Comparison of ENCODE assay signal across 21 mouse cellular contexts in the genomic region with DNA sequence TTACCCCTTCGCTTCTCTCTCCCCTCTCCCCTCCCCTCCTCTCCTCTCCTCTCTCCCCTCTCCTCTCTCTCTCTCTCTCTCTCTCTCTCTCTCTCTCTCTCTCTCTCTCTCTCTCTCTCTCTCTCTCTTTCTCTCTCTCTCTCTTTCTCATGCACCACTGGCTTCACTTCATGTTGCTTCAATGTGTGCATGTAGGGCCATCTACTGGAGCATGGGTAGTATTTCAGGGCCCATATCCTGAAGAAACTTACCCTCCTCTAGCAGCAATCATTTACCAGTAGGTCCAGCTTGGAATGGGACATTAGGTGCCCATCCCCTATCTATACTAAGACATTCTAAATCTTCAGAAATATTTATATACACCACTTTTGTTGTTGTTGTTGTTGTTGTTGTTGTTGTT. TPM values are rescaled to one million over a fixed set of nuclear protein-coding genes. Genes with fewer than 3 reads are reported as not detected.
DNase-seq lines count a peak whose midpoint lies in the region; ATAC-seq and TF ChIP-seq lines count a peak whose summit lies in the region.
"Had no signal": no experiment of that assay in that cellular context is flagged by ENCODE, and none has a peak within 500 bp of the region (broad histone marks: within the 10 kb centered on the region; RNA-seq: fewer than 3 reads in every experiment).

No protein-coding gene starts in this region.

- intact Hi-C loops in heart, adult 2 months (cut with DNase I), result no loop called here
- intact Hi-C loops in heart, postnatal 25 days (cut with DNase I), result no loop called here

- WGBS in heart, adult 2 months, result 63% methylated on average over 1 of the region's 1 CpGs
- WGBS in liver, adult 2 months, result 92% methylated on average over 1 of the region's 1 CpGs
- WGBS in liver, embryonic 11.5 days, result 77% methylated on average over 1 of the region's 1 CpGs

- no peaks in the 10 kb centered on the region for H3K79me2 ChIP-seq in heart, adult 2 months (replicated peaks; ENCODE audit: control insufficient read depth, insufficient read depth, low read length)
- H3K79me2 ChIP-seq in liver, adult 2 months (ENCODE audit: control insufficient read depth, insufficient read depth, low read length), result no peaks in the 10 kb centered on the region

- H3K27me3 ChIP-seq in heart, adult 2 months (ENCODE audit: control insufficient read depth, insufficient read depth, low read length), result no peaks in the 10 kb centered on the region
- H3K27me3 ChIP-seq in liver, adult 2 months (ENCODE audit: control insufficient read depth, insufficient read depth, low read length), result no peaks in the 10 kb centered on the region
- H3K27me3 ChIP-seq in liver, embryonic 11.5 days (replicated peaks; ENCODE audit: control insufficient read depth, insufficient read depth, low read length), result no peaks in the 10 kb centered on the region
- no peaks in the 10 kb centered on the region for H3K27me3 ChIP-seq in E14TG2a.4 (ENCODE audit: insufficient read depth, low read length)
- H3K27me3 ChIP-seq: midbrain, embryonic 12.5 days had no signal

- no peak overlapping the region for H3K9ac ChIP-seq in heart, adult 2 months (ENCODE audit: low read depth, low read length)
- no peak overlapping the region for H3K9ac ChIP-seq in liver, adult 2 months (ENCODE audit: low read depth, low read length)
- no peak overlapping the region for H3K9ac ChIP-seq in liver, embryonic 11.5 days (ENCODE audit: low read depth, low read length)
- H3K9ac ChIP-seq: midbrain, embryonic 12.5 days had no signal

- TF ChIP-seq CTCF in heart, adult 2 months (IDR thresholded peaks at IDR 0.05), result peak; percentile 20; the same call in 1 of the 2 replicates
- TF ChIP-seq CTCF in liver, adult 2 months (IDR thresholded peaks at IDR 0.05; ENCODE audit: low read depth, low read length), result no peak
- TF ChIP-seq CTCF in E14TG2a.4 (conservative IDR thresholded peaks at IDR 0.05; ENCODE audit: low read length), result peak; percentile 10; the same call in 1 of the 2 replicates

- no peak overlapping the region for H3K27ac ChIP-seq in heart, adult 2 months
- H3K27ac ChIP-seq in liver, adult 2 months (replicated peaks; ENCODE audit: insufficient read depth, low read depth, low read length), result no peak overlapping the region
- no peak overlapping the region for H3K27ac ChIP-seq in liver, embryonic 11.5 days (ENCODE audit: low read depth, low read length)
- H3K27ac ChIP-seq: midbrain, embryonic 12.5 days had no signal

- H3K9me3 ChIP-seq in liver, embryonic 11.5 days (ENCODE audit: control insufficient read depth, low read length), result no peaks in the 10 kb centered on the region
- H3K9me3 ChIP-seq in E14TG2a.4 (ENCODE audit: low read length), result no peaks in the 10 kb centered on the region
- H3K9me3 ChIP-seq: midbrain, embryonic 12.5 days had no signal

- no peak for ATAC-seq in liver, embryonic 11.5 days (replicated peaks; ENCODE audit: low FRiP score)
- ATAC-seq: intestine, embryonic 16.5 days had no signal

- H3K4me2 ChIP-seq in liver, embryonic 11.5 days, result no peak overlapping the region
- H3K4me2 ChIP-seq: heart, embryonic 11.5 days; midbrain, embryonic 12.5 days had no signal

- no peak for TF ChIP-seq EP300 in heart, adult 2 months (IDR thresholded peaks at IDR 0.05; ENCODE audit: insufficient read depth, low read depth, low read length)

- H3K4me3 ChIP-seq in heart, adult 2 months, result no peak overlapping the region
- no peak overlapping the region for H3K4me3 ChIP-seq in liver, adult 2 months (ENCODE audit: insufficient read depth, low read depth, low read length)
- no peak overlapping the region for H3K4me3 ChIP-seq in liver, embryonic 11.5 days (ENCODE audit: low read depth, low read length)
- no peak overlapping the region for H3K4me3 ChIP-seq in E14TG2a.4 (replicated peaks; ENCODE audit: low read length)
- H3K4me3 ChIP-seq: midbrain, embryonic 12.5 days had no signal

- no peaks in the 10 kb centered on the region for H3K4me1 ChIP-seq in heart, adult 2 months (ENCODE audit: control insufficient read depth, insufficient read depth, low read length)
- H3K4me1 ChIP-seq in liver, adult 2 months (ENCODE audit: control insufficient read depth, insufficient read depth, low read length), result no peaks in the 10 kb centered on the region
- H3K4me1 ChIP-seq in liver, embryonic 11.5 days (replicated peaks; ENCODE audit: control insufficient read depth, insufficient read depth, low read length), result no peaks in the 10 kb centered on the region
- no peaks in the 10 kb centered on the region for H3K4me1 ChIP-seq in E14TG2a.4 (replicated peaks; ENCODE audit: low read depth, low read length)
- H3K4me1 ChIP-seq: midbrain, embryonic 12.5 days had no signal

- DNase-seq in heart, adult 2 months, result no peak
- DNase-seq in heart, postnatal 25 days (ENCODE audit: low spot score), result no peak
- peak; percentile 0 for DNase-seq in liver, adult 2 months (ENCODE audit: extremely low read depth, low read depth, low spot score)
- DNase-seq in liver, embryonic 11.5 days (ENCODE audit: low spot score), result no peak
- DNase-seq in embryo, embryonic 11 days, result peak; percentile 2
- no peak for DNase-seq in ovary, adult 18-20 months (ENCODE audit: low spot score)
- DNase-seq: cerebellum, adult 11-12 months; gastrocnemius, postnatal 25 days; kidney, postnatal 4 days; lung, postnatal 4 days; right cerebral cortex, postnatal 14 days; thymus, postnatal 36 days had no signal

- TF ChIP-seq POLR2A in heart, adult 2 months (IDR thresholded peaks at IDR 0.05; ENCODE audit: insufficient read depth, low read depth, low read length), result no peak
- TF ChIP-seq POLR2A in liver, adult 2 months (IDR thresholded peaks at IDR 0.05; ENCODE audit: extremely low read depth, insufficient read depth, low read length), result no peak

- H3K36me3 ChIP-seq in heart, adult 2 months (ENCODE audit: control insufficient read depth, insufficient read depth, low read length), result no peaks in the 10 kb centered on the region
- H3K36me3 ChIP-seq in liver, adult 2 months (ENCODE audit: control insufficient read depth, insufficient read depth, low read length), result no peaks in the 10 kb centered on the region
- no peaks in the 10 kb centered on the region for H3K36me3 ChIP-seq in liver, embryonic 11.5 days (ENCODE audit: control insufficient read depth, insufficient read depth, low read length)
- H3K36me3 ChIP-seq in E14TG2a.4 (ENCODE audit: insufficient read depth, low read length), result no peaks in the 10 kb centered on the region
- H3K36me3 ChIP-seq: midbrain, embryonic 12.5 days had no signal

RNA-seq across cellular contexts. Expression of gene Olfr675, which starts 5.7 kb away (rescaled TPM):
- not detected for total RNA-seq in heart, adult 2 months (2021)
- not detected in 2 replicates for polyA plus RNA-seq in heart, adult 2 months (2012; rRNA removed)
- total RNA-seq in heart, postnatal 25 days (2021), result not detected
- not detected in 2 replicates for total RNA-seq in liver, adult 2 months (2014; rRNA removed)
- not detected in 2 replicates for polyA plus RNA-seq in liver, adult 2 months (2012; rRNA removed)
- polyA plus RNA-seq in liver, embryonic 11.5 days (2014; fragmentation: Nextera tagmentation; extraction: Ambion mirVana), result not detected in 2 replicates
- total RNA-seq: common myeloid progenitor, adult 5-6 weeks; gastrocnemius, postnatal 25 days; hematopoietic stem cell, adult 5-6 weeks had no signal
- polyA plus RNA-seq: heart, embryonic 11.5 days; intestine, embryonic 16.5 days; limb, embryonic 11.5 days; liver, embryonic 16.5 days; midbrain, embryonic 12.5 days; testis, adult 2 months had no signal

RNA-seq across cellular contexts. Expression of gene Olfr676, which starts 10.0 kb away (rescaled TPM):
- total RNA-seq in heart, adult 2 months (2021), result not detected
- not detected in 2 replicates for polyA plus RNA-seq in heart, adult 2 months (2012; rRNA removed)
- not detected for total RNA-seq in heart, postnatal 25 days (2021)
- not detected in 2 replicates for total RNA-seq in liver, adult 2 months (2014; rRNA removed)
- not detected in 2 replicates for polyA plus RNA-seq in liver, adult 2 months (2012; rRNA removed)
- not detected in 2 replicates for polyA plus RNA-seq in liver, embryonic 11.5 days (2014; fragmentation: Nextera tagmentation; extraction: Ambion mirVana)
- total RNA-seq: common myeloid progenitor, adult 5-6 weeks; gastrocnemius, postnatal 25 days; hematopoietic stem cell, adult 5-6 weeks had no signal
- polyA plus RNA-seq: heart, embryonic 11.5 days; intestine, embryonic 16.5 days; limb, embryonic 11.5 days; liver, embryonic 16.5 days; midbrain, embryonic 12.5 days; testis, adult 2 months had no signal

RNA-seq across cellular contexts. Expression of gene Olfr672, which starts 20.7 kb away (rescaled TPM):
- not detected for total RNA-seq in heart, adult 2 months (2021)
- not detected in 2 replicates for polyA plus RNA-seq in heart, adult 2 months (2012; rRNA removed)
- not detected for total RNA-seq in heart, postnatal 25 days (2021)
- not detected in 2 replicates for total RNA-seq in liver, adult 2 months (2014; rRNA removed)
- not detected in 2 replicates for polyA plus RNA-seq in liver, adult 2 months (2012; rRNA removed)
- polyA plus RNA-seq in liver, embryonic 11.5 days (2014; fragmentation: Nextera tagmentation; extraction: Ambion mirVana), result not detected in 2 replicates
- total RNA-seq: common myeloid progenitor, adult 5-6 weeks; gastrocnemius, postnatal 25 days; hematopoietic stem cell, adult 5-6 weeks had no signal
- polyA plus RNA-seq: heart, embryonic 11.5 days; intestine, embryonic 16.5 days; limb, embryonic 11.5 days; liver, embryonic 16.5 days; midbrain, embryonic 12.5 days; testis, adult 2 months had no signal

RNA-seq across cellular contexts. Expression of gene Olfr677, which starts 28.6 kb away (rescaled TPM):
- not detected for total RNA-seq in heart, adult 2 months (2021)
- polyA plus RNA-seq in heart, adult 2 months (2012; rRNA removed), result not detected in 2 replicates
- total RNA-seq in heart, postnatal 25 days (2021), result not detected
- total RNA-seq in liver, adult 2 months (2014; rRNA removed), result not detected in 2 replicates
- polyA plus RNA-seq in liver, adult 2 months (2012; rRNA removed), result not detected in 2 replicates
- not detected in 2 replicates for polyA plus RNA-seq in liver, embryonic 11.5 days (2014; fragmentation: Nextera tagmentation; extraction: Ambion mirVana)
- total RNA-seq: common myeloid progenitor, adult 5-6 weeks; gastrocnemius, postnatal 25 days; hematopoietic stem cell, adult 5-6 weeks had no signal
- polyA plus RNA-seq: heart, embryonic 11.5 days; intestine, embryonic 16.5 days; limb, embryonic 11.5 days; liver, embryonic 16.5 days; midbrain, embryonic 12.5 days; testis, adult 2 months had no signal

RNA-seq across cellular contexts. Expression of gene Olfr678, which starts 41.7 kb away (rescaled TPM):
- not detected for total RNA-seq in heart, adult 2 months (2021)
- not detected in 2 replicates for polyA plus RNA-seq in heart, adult 2 months (2012; rRNA removed)
- total RNA-seq in heart, postnatal 25 days (2021), result not detected
- not detected in 2 replicates for total RNA-seq in liver, adult 2 months (2014; rRNA removed)
- not detected in 2 replicates for polyA plus RNA-seq in liver, adult 2 months (2012; rRNA removed)
- not detected in 2 replicates for polyA plus RNA-seq in liver, embryonic 11.5 days (2014; fragmentation: Nextera tagmentation; extraction: Ambion mirVana)
- total RNA-seq: common myeloid progenitor, adult 5-6 weeks; gastrocnemius, postnatal 25 days; hematopoietic stem cell, adult 5-6 weeks had no signal
- polyA plus RNA-seq: heart, embryonic 11.5 days; intestine, embryonic 16.5 days; limb, embryonic 11.5 days; liver, embryonic 16.5 days; midbrain, embryonic 12.5 days; testis, adult 2 months had no signal

Comparison
In these comparisons a context has a peak if more than half of its experiments do, and no peak if none do; other contexts are left out.
1. DNase-seq: peak in liver, adult 2 months (single experiment) and embryo, embryonic 11 days (single experiment); none in heart, adult 2 months (0 of 2), heart, postnatal 25 days (single experiment), liver, embryonic 11.5 days (single experiment) and ovary, adult 18-20 months (single experiment).